Mouse (Mus musculus) spleen, adult 2 months (tissue): ENCODE measurements around the gene Sap30bp. TPM values are rescaled to one million over a fixed set of nuclear protein-coding genes. Genes with fewer than 3 reads are reported as not detected.
A peak's percentile ranks its signal among the peaks of the same experiment; 100 is the strongest.

Source experiments
- DNase-seq, 2 experiments: peaks; one replicate each; pipeline versions ENCODE4 v3.0.0 to v3.0.0-alpha.2; 2012 to 2021; ENCODE audit warnings: low spot score in 2 of 2, low read depth in 1 of 2
- H3K27ac ChIP-seq: fragments of 200-500 bp; 2 replicates; pipeline ENCODE4 v1.5.1; 2012; ENCODE audit warnings: low read length, inconsistent platforms; ENCODE audit not compliant: insufficient read depth
- H3K27me3 ChIP-seq: fragments of 200-500 bp; 2 replicates; pipeline ENCODE4 v1.6.1; 2012; ENCODE audit warnings: mild to moderate bottlenecking, moderate library complexity, low read length, inconsistent platforms; ENCODE audit not compliant: control insufficient read depth, insufficient read depth
- H3K36me3 ChIP-seq: fragments of 200-500 bp; 2 replicates; pipeline ENCODE4 v1.6.1; 2012; ENCODE audit warnings: mild to moderate bottlenecking, low read length, inconsistent platforms; ENCODE audit not compliant: control insufficient read depth, insufficient read depth
- H3K4me1 ChIP-seq: fragments of 200-500 bp; 2 replicates; pipeline ENCODE4 v1.6.1; 2011; ENCODE audit warnings: inconsistent platforms; ENCODE audit not compliant: control insufficient read depth, insufficient read depth, insufficient read length
- H3K4me3 ChIP-seq: fragments of 200-500 bp; 2 replicates; pipeline ENCODE4 v1.5.1; 2011; ENCODE audit warnings: mild to moderate bottlenecking, inconsistent platforms; ENCODE audit not compliant: insufficient read depth, insufficient read length; ENCODE audit errors: extremely low read depth
- CTCF ChIP-seq: fragments of 200-500 bp; IDR thresholded peaks from 2 replicates; pipeline ENCODE4 v1.5.1; 2011; ENCODE audit warnings: mild to moderate bottlenecking, inconsistent platforms; ENCODE audit not compliant: insufficient read depth, insufficient read length, insufficient replicate concordance; ENCODE audit errors: extremely low read depth
- POLR2A ChIP-seq: fragments of 200-500 bp; IDR thresholded peaks from 2 replicates; pipeline ENCODE4 v1.6.1; 2011; ENCODE audit warnings: low read depth, low read length, inconsistent platforms
- WGBS: fragments of 180-500 bp; shearing (Covaris S2); methylation state at CpG from one replicate; pipeline ENCODE4 v1.1.7; 2018; 5-methylcytosine and 5-hydroxymethylcytosine counted together
- polyA plus RNA-seq: library from polyadenylated mRNA; depleted of rRNA; stranded (reverse); fragments of >200 nt; gene quantifications from 2 replicates; pipeline ENCODE4 v1.2.3, GENCODE M21; 2012

Sap30bp gene
- polyA plus RNA-seq, 1 experiment = 19.9 TPM

DNA sequence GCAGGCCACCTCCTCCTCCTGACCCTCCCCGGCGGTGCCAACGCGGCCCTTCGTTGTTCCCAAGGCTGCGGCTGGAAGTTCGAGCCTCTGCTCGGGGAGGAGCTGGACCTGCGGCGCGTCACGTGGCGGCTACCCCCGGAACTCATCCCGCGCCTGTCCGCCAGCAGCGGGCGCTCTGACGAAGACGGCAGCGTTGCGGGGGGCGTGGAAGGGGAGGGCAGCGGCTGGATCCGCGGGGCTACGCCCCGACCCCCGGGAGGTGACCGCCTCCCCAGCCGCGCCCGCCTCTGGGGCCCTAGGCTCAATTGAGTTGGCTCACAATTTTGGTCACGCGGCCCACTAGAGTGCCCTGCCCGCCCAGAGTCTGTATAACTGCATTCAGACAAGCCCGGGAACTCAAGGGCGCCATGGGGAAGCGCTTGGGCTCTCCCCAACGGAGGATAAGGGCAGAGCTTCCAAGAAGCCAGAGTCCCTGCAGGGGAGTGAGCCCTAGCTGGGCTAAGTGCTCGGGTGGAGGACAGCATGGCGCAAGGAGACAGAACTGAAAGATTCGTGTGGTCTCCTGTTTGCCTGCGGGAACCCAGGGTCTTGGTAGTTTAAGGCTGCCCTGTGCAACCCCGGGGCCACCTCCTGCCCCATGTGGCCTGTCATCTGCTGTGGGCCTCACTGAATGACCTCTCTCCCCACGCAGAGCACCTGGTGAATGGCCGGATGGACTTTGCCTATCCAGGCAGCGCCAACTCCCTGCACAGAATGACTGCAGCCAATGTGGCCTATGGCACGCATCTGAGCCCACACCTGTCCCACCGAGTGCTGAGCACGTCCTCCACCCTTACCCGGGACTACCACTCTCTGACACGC lies 72.0 kb downstream of the Sap30bp start:
- peaks cover 3% of the 10 kb centered on the region; the same call in 1 of the 2 replicates for H3K36me3 ChIP-seq
- H3K27me3 ChIP-seq = no peaks in the 10 kb centered on the region
- DNase-seq = peak in 1 of 2 experiments; percentile 70
- H3K4me1 ChIP-seq = peaks cover 11% of the 10 kb centered on the region; the same call in 1 of the 2 replicates
- TF ChIP-seq CTCF = peak; percentile 21; the same call in 1 of the 2 replicates
- no peak; the same call in 1 of the 2 replicates for TF ChIP-seq POLR2A
- H3K4me3 ChIP-seq = peak overlapping the region; percentile 57
- WGBS = 7% methylated on average over 52 of the region's 54 CpGs
- H3K27ac ChIP-seq = peak overlapping the region; percentile 38; the same call in 1 of the 2 replicates

DNA sequence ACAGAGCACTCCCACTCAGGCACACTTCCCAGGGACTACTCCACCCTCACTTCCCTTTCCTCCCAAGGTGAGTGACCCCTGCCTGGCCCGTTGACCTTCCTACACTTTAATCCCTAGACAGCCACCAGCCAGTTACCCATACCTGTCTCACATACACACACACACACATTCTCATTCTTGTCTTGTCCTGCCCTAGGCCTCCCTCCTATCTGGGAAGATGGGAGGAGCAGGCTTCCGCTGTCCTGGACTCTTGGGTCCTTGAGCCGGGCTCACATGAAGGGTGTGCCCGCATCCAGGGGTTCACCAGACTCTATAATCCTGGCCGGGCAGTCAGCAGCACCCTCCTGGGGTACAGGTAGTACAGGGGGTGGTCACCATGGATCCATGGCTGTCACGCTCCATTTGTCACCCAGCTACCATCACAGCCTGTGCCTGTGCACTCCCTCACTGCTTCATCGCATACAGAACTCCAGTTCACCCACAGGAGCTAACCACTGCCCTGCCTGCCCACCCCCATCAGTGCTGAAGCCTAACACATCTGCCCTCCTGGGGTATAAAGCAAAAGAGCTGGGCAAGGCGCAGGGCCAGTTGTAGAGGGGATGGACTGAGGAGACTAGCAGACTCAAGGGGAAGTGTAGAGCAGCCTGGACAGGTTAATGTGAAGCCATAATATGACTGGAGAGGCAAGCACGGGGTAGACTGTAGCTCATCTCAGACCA lies 72.8 kb downstream of the Sap30bp start:
- TF ChIP-seq CTCF (no peak), POLR2A (no peak)
- Histone ChIP-seq H3K4me3 (no peak overlapping the region), H3K27ac (no peak overlapping the region), H3K27me3 (no peaks in the 10 kb centered on the region), H3K36me3 (peaks cover 3% of the 10 kb centered on the region; the same call in 1 of the 2 replicates), H3K4me1 (peaks cover 11% of the 10 kb centered on the region; the same call in 1 of the 2 replicates)
- no peak for DNase-seq
- WGBS = 85% methylated on average over 9 of the region's 9 CpGs

DNA sequence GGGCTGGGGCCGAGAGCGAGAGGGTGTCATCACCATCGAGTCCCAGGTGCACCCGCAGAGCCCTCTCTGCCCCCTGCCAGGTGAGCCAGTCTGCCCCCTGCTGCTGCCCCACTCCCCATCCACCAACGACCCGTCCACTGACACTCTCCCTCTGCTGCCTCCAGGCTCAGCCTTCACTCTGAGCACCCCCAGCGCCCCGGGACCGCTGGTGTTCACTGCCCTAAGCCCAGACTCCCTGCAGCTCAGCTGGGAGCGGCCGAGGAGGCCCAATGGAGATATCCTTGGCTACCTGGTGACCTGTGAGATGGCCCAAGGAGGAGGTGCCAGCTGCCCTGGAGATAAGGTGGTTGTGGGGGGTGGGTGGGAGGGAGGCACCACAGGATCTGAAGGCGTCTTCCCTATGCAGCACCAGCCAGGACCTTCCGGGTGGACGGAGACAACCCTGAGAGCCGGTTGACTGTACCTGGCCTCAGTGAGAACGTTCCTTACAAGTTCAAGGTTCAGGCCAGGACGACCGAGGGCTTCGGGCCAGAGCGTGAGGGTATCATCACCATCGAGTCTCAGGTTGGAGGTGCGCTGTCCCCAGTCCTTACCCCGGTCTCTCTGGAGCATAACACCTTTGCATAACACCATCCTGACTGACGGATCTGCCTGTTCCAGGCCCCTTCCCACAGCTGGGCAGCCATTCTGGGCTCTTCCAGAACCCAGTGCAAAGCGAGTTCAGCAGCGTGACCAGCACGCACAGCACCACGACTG lies 74.2 kb downstream of the Sap30bp start:
- WGBS = 92% methylated on average over 28 of the region's 28 CpGs
- DNase-seq = no peak
- Histone ChIP-seq H3K36me3 (peaks cover 3% of the 10 kb centered on the region; the same call in 1 of the 2 replicates), H3K27me3 (no peaks in the 10 kb centered on the region), H3K4me3 (no peak overlapping the region), H3K27ac (no peak overlapping the region), H3K4me1 (peaks cover 11% of the 10 kb centered on the region; the same call in 1 of the 2 replicates)
- TF ChIP-seq CTCF (no peak), POLR2A (no peak)

- Histone ChIP-seq H3K36me3 (peaks cover 3% of the 10 kb centered on the region; the same call in 1 of the 2 replicates), H3K27me3 (no peaks in the 10 kb centered on the region), H3K4me3 (no peak overlapping the region), H3K27ac (no peak overlapping the region), H3K4me1 (peaks cover 18% of the 10 kb centered on the region)
- DNase-seq = no peak
- TF ChIP-seq CTCF (no peak), POLR2A (no peak)
- 88% methylated on average over 11 of the region's 11 CpGs for WGBS
These were observed 75.3 kb downstream of the Sap30bp start for GRCm38 (mm10) chr11:116008411-116008810.

DNA sequence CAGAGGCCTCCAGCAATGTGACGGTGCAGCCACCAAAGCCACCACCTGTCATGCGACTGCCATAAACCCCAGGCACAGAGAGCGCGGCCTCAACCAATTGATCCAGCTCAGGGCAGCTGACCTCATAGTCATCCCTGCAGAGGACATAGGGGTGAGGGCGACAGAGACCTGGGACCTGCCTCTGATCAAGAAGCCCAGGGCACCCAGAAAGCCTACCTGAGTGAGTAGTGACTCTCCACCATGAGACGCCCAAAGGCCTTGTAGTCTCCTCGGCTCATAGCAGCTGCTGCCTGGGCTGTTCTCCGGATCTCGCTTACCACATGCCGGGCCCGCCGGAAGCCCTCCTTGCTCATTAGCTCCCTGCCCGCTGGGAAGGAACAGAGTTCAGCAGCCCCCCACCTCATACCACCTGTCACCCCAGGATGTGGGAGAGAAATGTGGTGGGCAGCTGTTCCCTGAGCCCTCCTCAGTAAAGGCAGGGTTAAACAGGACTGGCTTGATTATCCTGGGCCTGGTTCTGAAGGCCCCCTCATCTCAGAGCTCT lies 75.8 kb downstream of the Sap30bp start:
- H3K36me3 ChIP-seq = peaks cover 3% of the 10 kb centered on the region; the same call in 1 of the 2 replicates
- H3K4me3 ChIP-seq = no peak overlapping the region
- WGBS = 93% methylated on average over 13 of the region's 13 CpGs
- TF ChIP-seq CTCF (no peak), POLR2A (no peak)
- peaks cover 18% of the 10 kb centered on the region for H3K4me1 ChIP-seq
- no peak for DNase-seq
- no peaks in the 10 kb centered on the region for H3K27me3 ChIP-seq
- H3K27ac ChIP-seq = no peak overlapping the region

GRCm38 (mm10) chr11:116009661-116010060 lies 76.6 kb downstream of the Sap30bp start:
- no peak for TF ChIP-seq CTCF
- TF ChIP-seq POLR2A = no peak
- H3K4me3 ChIP-seq = no peak overlapping the region
- peaks cover 15% of the 10 kb centered on the region for H3K4me1 ChIP-seq
- no peaks in the 10 kb centered on the region for H3K27me3 ChIP-seq
- WGBS = 88% methylated on average over 11 of the region's 11 CpGs
- H3K36me3 ChIP-seq = peaks cover 3% of the 10 kb centered on the region; the same call in 1 of the 2 replicates
- no peak for DNase-seq
- no peak overlapping the region for H3K27ac ChIP-seq
